Mouse (Mus musculus) forebrain, postnatal 0 days (tissue): ENCODE measurements at regions not wholly inside any gene's neighbourhood (a gene's known extent, or its start where the extent isn't known, plus 50 kb on each side); places are given as distances from the start of the nearest gene placed in this dataset.

Experiments
- ATAC-seq: fragments of 200-750 bp; cut with Nextera tagmentation; 2 replicates; pipeline ENCODE4 v1.8.0; 2017; ENCODE audit warnings: mild to moderate bottlenecking, moderate library complexity
- DNase-seq: peaks from one replicate; pipeline ENCODE4 v3.0.0-alpha.2; 2015
- H3K27ac ChIP-seq: fragments of 300-500 bp; sonication (generic); 2 replicates; pipeline ENCODE4 v1.5.1; 2014; ENCODE audit warnings: low read depth, mild to moderate bottlenecking, antibody characterized with exemption, low read length, moderate library complexity, mixed read lengths
- H3K27me3 ChIP-seq: fragments of 300-500 bp; sonication (generic); 2 replicates; pipeline ENCODE4 v1.6.1; 2014; ENCODE audit warnings: mild to moderate bottlenecking, low read length, mixed read lengths; ENCODE audit not compliant: insufficient read depth
- H3K36me3 ChIP-seq: fragments of 300-500 bp; sonication (generic); 2 replicates; pipeline ENCODE4 v1.6.1; 2014; ENCODE audit warnings: mild to moderate bottlenecking, moderate library complexity; ENCODE audit not compliant: insufficient read depth
- H3K4me1 ChIP-seq: fragments of 300-500 bp; sonication (generic); 2 replicates; pipeline ENCODE4 v1.6.1; 2014; ENCODE audit warnings: antibody characterized with exemption; ENCODE audit not compliant: insufficient read depth
- H3K4me2 ChIP-seq: fragments of 300-500 bp; sonication (generic); 2 replicates; pipeline ENCODE4 v1.6.1; 2014; ENCODE audit warnings: low read depth, mild to moderate bottlenecking, moderate library complexity
- H3K4me3 ChIP-seq: fragments of 300-500 bp; sonication (generic); 2 replicates; pipeline ENCODE4 v1.5.1; 2014; ENCODE audit warnings: low read depth, low read length, mixed read lengths
- H3K9ac ChIP-seq: fragments of 300-500 bp; sonication (generic); 2 replicates; pipeline ENCODE4 v1.6.1; 2014; ENCODE audit warnings: mild to moderate bottlenecking
- H3K9me3 ChIP-seq: fragments of 300-500 bp; sonication (generic); 2 replicates; pipeline ENCODE4 v1.6.1; 2016; ENCODE audit warnings: low read length
- CTCF ChIP-seq: sonication (generic); IDR thresholded peaks from 2 replicates; pipeline ENCODE4 v1.5.1; 2016; ENCODE audit warnings: antibody characterized with exemption, control low read depth, low read depth
- WGBS: fragments of 180-500 bp; shearing (Covaris S2); extraction: QIAGEN DNeasy Blood & Tissue Kit; methylation state at CpG from one replicate; pipeline ENCODE4 v1.1.7; 2014; 5-methylcytosine and 5-hydroxymethylcytosine counted together

DNA sequence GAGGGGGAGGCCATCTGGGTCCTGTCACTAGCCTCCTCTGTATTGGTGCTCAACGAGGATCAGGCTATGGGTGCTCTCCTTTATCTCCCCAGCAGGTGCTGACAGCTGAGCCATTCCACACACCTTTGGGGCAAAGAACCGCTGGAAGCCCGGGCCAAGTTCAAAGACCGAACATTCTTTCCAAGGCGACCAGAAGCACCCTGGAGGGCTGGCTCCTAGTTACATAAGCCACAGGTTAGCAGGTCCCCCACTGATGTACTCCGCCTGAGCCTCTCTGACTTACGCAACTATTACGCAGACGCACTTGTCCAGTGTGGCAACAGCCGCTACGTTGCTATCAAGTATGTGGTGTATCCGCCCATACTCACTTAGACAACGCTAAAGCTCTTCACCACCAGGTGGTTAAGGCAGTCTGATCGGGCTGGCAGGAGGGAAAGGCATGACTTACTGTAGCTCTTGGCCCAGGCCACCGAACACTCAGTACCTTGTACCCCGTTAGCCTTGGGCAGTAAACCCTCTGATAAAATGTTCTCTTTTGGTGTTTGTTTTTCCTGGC is 69.2 kb downstream of the Gm33543 start:
- H3K27ac ChIP-seq, result no peak overlapping the region
- H3K27me3 ChIP-seq, result no peaks in the 10 kb centered on the region
- H3K9me3 ChIP-seq, result no peaks in the 10 kb centered on the region
- H3K4me2 ChIP-seq, result no peak overlapping the region
- H3K9ac ChIP-seq, result no peak overlapping the region
- ATAC-seq (no peak), DNase-seq (no peak)
- 85% methylated on average over 16 of the region's 16 CpGs for WGBS
- TF ChIP-seq CTCF, result no peak
- no peak overlapping the region for H3K4me3 ChIP-seq
- no peaks in the 10 kb centered on the region for H3K4me1 ChIP-seq
- H3K36me3 ChIP-seq, result no peaks in the 10 kb centered on the region

DNA sequence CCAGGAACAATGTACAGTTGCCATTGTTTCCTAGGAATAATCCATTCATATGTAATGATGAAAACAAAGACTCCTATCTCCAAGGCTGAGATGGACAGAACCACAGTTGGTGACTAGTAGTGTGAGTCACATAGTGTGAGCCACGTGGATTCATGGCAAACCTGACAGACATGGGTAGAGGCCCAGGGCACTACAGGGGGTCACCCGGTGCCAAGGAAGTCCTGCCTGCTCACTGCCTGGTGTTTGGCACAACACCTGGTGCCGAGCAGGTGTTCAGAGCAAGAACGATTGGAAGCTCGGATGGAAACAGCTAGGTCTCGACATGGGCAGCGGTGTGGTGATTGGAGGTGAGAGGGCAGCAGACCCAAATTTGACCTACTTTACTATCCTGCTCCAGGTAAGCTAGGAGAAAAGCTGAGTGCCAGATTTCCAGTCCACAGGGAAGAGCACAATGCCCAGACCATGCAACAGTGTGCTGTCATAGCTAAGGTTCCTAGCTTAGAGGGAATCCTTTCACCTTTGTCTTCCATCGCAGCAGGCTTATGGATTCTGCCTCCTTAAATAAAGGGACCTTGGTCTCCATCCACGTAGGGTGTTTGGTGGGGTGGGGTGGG is 69.8 kb downstream of the Gm33543 start:
- H3K9ac ChIP-seq, result no peak overlapping the region
- ATAC-seq, result no peak
- H3K36me3 ChIP-seq, result no peaks in the 10 kb centered on the region
- no peak overlapping the region for H3K27ac ChIP-seq
- H3K4me3 ChIP-seq, result no peak overlapping the region
- H3K9me3 ChIP-seq, result no peaks in the 10 kb centered on the region
- H3K4me1 ChIP-seq, result no peaks in the 10 kb centered on the region
- WGBS, result 89% methylated on average over 9 of the region's 9 CpGs
- no peak for DNase-seq
- H3K27me3 ChIP-seq, result no peaks in the 10 kb centered on the region
- TF ChIP-seq CTCF, result no peak
- no peak overlapping the region for H3K4me2 ChIP-seq

DNA sequence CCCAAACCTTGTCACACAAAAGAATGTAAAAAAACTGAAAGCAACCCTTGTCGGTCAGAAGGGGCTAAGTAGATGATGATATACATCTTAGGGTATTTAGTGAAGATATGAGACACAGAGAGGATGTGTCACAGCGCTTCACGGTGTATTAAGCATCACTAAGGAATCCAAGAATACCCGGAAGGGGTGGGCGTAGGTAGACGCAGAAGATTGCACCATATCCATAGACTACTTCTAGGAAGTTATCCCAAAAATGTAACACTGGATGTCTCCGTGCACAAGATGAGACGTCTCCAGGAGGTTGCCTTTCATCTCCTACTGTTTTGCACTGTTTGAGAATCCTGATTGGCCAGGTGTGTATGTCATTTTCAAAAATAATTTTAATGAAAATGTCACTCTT is 73.8 kb downstream of the Gm33543 start:
- no peak for DNase-seq
- H3K27ac ChIP-seq, result no peak overlapping the region
- H3K4me2 ChIP-seq, result no peak overlapping the region
- no peak for TF ChIP-seq CTCF
- no peaks in the 10 kb centered on the region for H3K4me1 ChIP-seq
- H3K4me3 ChIP-seq, result no peak overlapping the region
- no peaks in the 10 kb centered on the region for H3K9me3 ChIP-seq
- no peak for ATAC-seq
- H3K9ac ChIP-seq, result no peak overlapping the region
- H3K27me3 ChIP-seq, result no peaks in the 10 kb centered on the region
- H3K36me3 ChIP-seq, result no peaks in the 10 kb centered on the region
- 88% methylated on average over 8 of the region's 8 CpGs for WGBS

DNA sequence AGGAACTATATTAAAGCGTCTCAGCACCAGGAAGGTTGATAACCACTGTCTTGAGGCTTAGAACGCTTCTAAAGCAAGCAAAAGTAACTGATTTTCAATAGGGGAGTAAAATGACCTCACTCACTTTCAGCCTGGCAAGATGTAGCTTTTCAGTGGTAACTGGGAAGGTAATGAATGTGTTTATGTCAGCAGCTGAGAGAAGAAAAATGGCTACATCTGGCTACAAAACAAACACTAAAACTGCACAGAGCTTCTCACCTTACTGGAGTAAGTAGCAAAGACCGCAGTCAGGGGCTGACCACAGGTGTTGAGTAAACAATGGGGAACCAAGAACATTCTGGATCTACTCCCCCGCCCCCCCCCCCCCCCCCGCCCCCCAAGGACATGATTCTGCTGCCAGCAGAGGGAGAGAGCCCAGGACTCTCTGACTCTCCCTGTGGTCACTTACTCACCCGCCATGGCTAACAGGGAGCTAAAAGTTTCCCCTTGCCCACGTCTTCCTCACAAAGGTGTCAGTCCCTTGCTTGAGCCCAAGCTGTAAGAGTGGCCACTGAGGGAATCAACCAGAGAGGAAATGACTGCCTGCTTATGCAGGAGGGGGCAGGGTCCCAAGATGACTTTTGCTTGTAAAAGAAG is 75.1 kb downstream of the Gm33543 start:
- Histone ChIP-seq H3K4me3 (no peak overlapping the region), H3K36me3 (no peaks in the 10 kb centered on the region), H3K4me2 (no peak overlapping the region), H3K9ac (no peak overlapping the region), H3K27me3 (no peaks in the 10 kb centered on the region), H3K4me1 (no peaks in the 10 kb centered on the region), H3K27ac (no peak overlapping the region), H3K9me3 (no peaks in the 10 kb centered on the region)
- DNase-seq (no peak), ATAC-seq (no peak)
- 63% methylated on average over 7 of the region's 7 CpGs for WGBS
- no peak for TF ChIP-seq CTCF

DNA sequence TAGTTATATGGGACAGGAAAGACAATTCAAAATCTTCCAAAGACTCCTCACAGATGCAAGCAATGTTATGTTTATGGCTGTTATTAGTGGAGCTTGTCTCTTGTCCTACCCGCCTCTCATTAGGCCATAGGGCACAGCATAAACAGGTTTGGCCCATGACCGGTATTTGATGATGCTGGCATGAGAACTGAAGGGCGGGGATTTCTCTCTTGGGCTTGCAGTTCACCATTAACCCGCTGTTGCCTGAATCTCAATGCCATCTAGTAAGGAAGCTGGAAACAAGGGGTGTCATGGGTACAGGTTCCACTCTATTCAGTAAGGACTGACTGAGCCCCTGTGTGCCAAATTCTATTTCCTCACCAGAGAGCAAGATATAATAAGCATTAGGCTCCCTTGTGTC is 78.6 kb downstream of the Gm33543 start:
- no peaks in the 10 kb centered on the region for H3K27me3 ChIP-seq
- H3K36me3 ChIP-seq, result no peaks in the 10 kb centered on the region
- H3K4me2 ChIP-seq, result no peak overlapping the region
- WGBS, result 67% methylated on average over 4 of the region's 4 CpGs
- no peak overlapping the region for H3K27ac ChIP-seq
- TF ChIP-seq CTCF, result no peak
- DNase-seq, result no peak
- no peak overlapping the region for H3K9ac ChIP-seq
- H3K4me3 ChIP-seq, result no peak overlapping the region
- H3K4me1 ChIP-seq, result no peaks in the 10 kb centered on the region
- no peak for ATAC-seq
- H3K9me3 ChIP-seq, result no peaks in the 10 kb centered on the region

DNA sequence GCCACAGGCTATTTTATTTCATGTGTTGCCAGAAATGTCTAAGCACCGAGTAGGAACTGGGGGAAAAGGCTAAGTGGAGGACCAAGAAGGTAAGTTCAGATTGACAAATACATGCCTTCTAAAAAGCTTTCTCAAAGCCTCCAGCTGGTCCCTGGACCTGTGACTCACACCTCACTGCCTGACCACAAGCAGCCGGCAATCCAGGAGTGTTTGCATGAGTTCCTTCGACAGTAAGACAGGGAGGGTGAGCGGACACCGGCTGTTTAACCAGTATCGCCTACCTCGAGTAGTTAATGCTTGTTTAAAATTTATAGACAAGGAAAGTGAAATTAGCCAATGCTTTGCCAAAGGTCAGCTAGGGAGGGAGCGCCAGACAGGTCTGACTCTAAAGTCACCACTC is 80.1 kb downstream of the Gm33543 start:
- DNase-seq, result no peak
- no peak overlapping the region for H3K9ac ChIP-seq
- no peak for ATAC-seq
- no peak for TF ChIP-seq CTCF
- no peak overlapping the region for H3K27ac ChIP-seq
- H3K4me3 ChIP-seq, result no peak overlapping the region
- no peaks in the 10 kb centered on the region for H3K36me3 ChIP-seq
- no peak overlapping the region for H3K4me2 ChIP-seq
- no peaks in the 10 kb centered on the region for H3K4me1 ChIP-seq
- no peaks in the 10 kb centered on the region for H3K9me3 ChIP-seq
- whole genome bisulfite sequencing, result 79% methylated on average over 8 of the region's 8 CpGs
- H3K27me3 ChIP-seq, result no peaks in the 10 kb centered on the region

DNA sequence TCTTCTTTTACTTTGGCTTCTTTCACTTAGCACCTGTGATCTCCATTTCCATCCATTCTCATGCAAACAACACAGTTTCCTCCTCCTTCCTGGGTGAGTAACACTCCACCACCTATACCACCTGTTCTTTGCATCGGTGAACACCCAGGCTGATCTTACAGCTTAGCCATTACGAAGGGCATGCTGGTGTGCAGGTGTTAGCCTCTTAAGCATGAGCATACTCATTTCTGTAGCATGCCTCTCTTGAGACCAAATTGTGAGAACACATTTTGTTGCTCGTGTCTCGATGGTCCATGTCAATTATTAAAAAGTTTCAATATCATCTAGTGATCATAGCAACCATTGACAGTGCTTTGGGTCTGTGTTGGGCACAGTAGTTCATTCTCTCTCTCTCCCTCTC is 80.8 kb downstream of the Gm33543 start:
- Histone ChIP-seq H3K27ac (no peak overlapping the region), H3K4me2 (no peak overlapping the region), H3K4me3 (no peak overlapping the region), H3K36me3 (no peaks in the 10 kb centered on the region), H3K9ac (no peak overlapping the region), H3K9me3 (no peaks in the 10 kb centered on the region), H3K27me3 (no peaks in the 10 kb centered on the region), H3K4me1 (no peaks in the 10 kb centered on the region)
- 91% methylated on average over 4 of the region's 4 CpGs for WGBS
- no peak for ATAC-seq
- no peak for TF ChIP-seq CTCF
- DNase-seq, result no peak
